Mouse (Mus musculus) liver, postnatal 0 days (tissue): ENCODE data around the gene Ilkap.

Experiments
- CTCF ChIP-seq: sonication (generic); IDR thresholded peaks from 2 replicates; pipeline ENCODE4 v1.5.1; 2016; ENCODE audit warnings: antibody characterized with exemption, low read depth
- EP300 ChIP-seq: IDR thresholded peaks from 2 replicates; pipeline ENCODE4 v1.6.1; 2016; ENCODE audit warnings: antibody characterized with exemption, low read depth, mild to moderate bottlenecking

- TF ChIP-seq CTCF (no peak), EP300 (no peak)
Observed at GRCm38 (mm10) chr1:91364822-91365644, 33.6 kb downstream of the Ilkap start.
